Mouse (Mus musculus) forebrain, embryonic 11.5 days (tissue): Measurements from ENCODE around the gene Mov10. TPM values are rescaled to one million over a fixed set of nuclear protein-coding genes. Genes with fewer than 3 reads are reported as not detected.
A peak's percentile ranks its signal among the peaks of the same experiment; 100 is the strongest.

Source experiments
- ATAC-seq: fragments of 200-750 bp; cut with Nextera tagmentation; replicated peaks from 2 replicates; pipeline ENCODE4 v1.8.0; 2017; ENCODE audit warnings: moderate TSS enrichment; ENCODE audit not compliant: low FRiP score
- DNase-seq: peaks from one replicate; pipeline ENCODE4 v3.0.0-alpha.2; 2017; ENCODE audit warnings: low spot score
- H3K27ac ChIP-seq: fragments of 300-500 bp; sonication (generic); 2 replicates; pipeline ENCODE4 v1.5.1; 2014; ENCODE audit warnings: low read depth, low read length
- H3K27me3 ChIP-seq: fragments of 300-500 bp; sonication (generic); 2 replicates; pipeline ENCODE4 v1.6.1; 2014; ENCODE audit warnings: mild to moderate bottlenecking, low read length, mixed read lengths; ENCODE audit not compliant: control insufficient read depth, insufficient read depth
- H3K36me3 ChIP-seq: fragments of 300-500 bp; sonication (generic); 2 replicates; pipeline ENCODE4 v1.6.1; 2014; ENCODE audit warnings: mild to moderate bottlenecking, low read length, moderate library complexity, mixed read lengths; ENCODE audit not compliant: control insufficient read depth, insufficient read depth
- H3K4me1 ChIP-seq: fragments of 300-500 bp; sonication (generic); replicated peaks from 2 replicates; pipeline ENCODE4 v1.6.1; 2014; ENCODE audit warnings: low read length, mixed read lengths; ENCODE audit not compliant: control insufficient read depth, insufficient read depth
- H3K4me2 ChIP-seq: fragments of 300-500 bp; sonication (generic); 2 replicates; pipeline ENCODE4 v1.6.1; 2014; ENCODE audit warnings: low read depth, mild to moderate bottlenecking, low read length, moderate library complexity, mixed read lengths; ENCODE audit not compliant: severe bottlenecking
- H3K4me3 ChIP-seq: fragments of 300-500 bp; sonication (generic); 2 replicates; pipeline ENCODE4 v1.5.1; 2014; ENCODE audit warnings: low read depth, low read length
- H3K9ac ChIP-seq: fragments of 300-500 bp; sonication (generic); 2 replicates; pipeline ENCODE4 v1.6.1; 2014; ENCODE audit warnings: low read length
- H3K9me3 ChIP-seq: fragments of 300-500 bp; sonication (generic); 2 replicates; pipeline ENCODE4 v1.6.1; 2016; ENCODE audit warnings: low read length, mixed read lengths; ENCODE audit not compliant: control insufficient read depth
- WGBS: fragments of 180-500 bp; shearing (Covaris S2); extraction: QIAGEN DNeasy Blood & Tissue Kit; methylation state at CpG from one replicate; pipeline ENCODE4 v1.1.7; 2014; 5-methylcytosine and 5-hydroxymethylcytosine counted together
- polyA plus RNA-seq: library from polyadenylated mRNA; unstranded; fragments of >200 nt; fragmentation: Nextera tagmentation; extraction: Ambion mirVana; gene quantifications from 2 replicates; pipeline ENCODE4 v1.2.1, GENCODE M21; 2014

Mov10 gene
- polyA plus RNA-seq, 1 experiment from 2014 or later: 15.3 TPM

- H3K27ac ChIP-seq: no peak overlapping the region
- H3K4me1 ChIP-seq: peaks cover 23% of the 10 kb centered on the region
- WGBS: 16% methylated on average over 6 of the region's 6 CpGs
- H3K4me3 ChIP-seq: peak overlapping the region; percentile 55
- peak overlapping the region; percentile 88 for H3K4me2 ChIP-seq
- no peaks in the 10 kb centered on the region for H3K27me3 ChIP-seq
- peak overlapping the region; percentile 69 for H3K9ac ChIP-seq
- DNase-seq: no peak
- ATAC-seq: no peak
- H3K9me3 ChIP-seq: no peaks in the 10 kb centered on the region
- H3K36me3 ChIP-seq: no peaks in the 10 kb centered on the region; the same call in 1 of the 2 replicates
Measured at GRCm38 (mm10) chr3:104790401-104790937, 27.9 kb downstream of the Mov10 start.

GRCm38 (mm10) chr3:104789822-104790221 lies 28.5 kb downstream of the Mov10 start:
- peaks cover 22% of the 10 kb centered on the region for H3K4me1 ChIP-seq
- H3K27ac ChIP-seq: no peak overlapping the region
- H3K9me3 ChIP-seq: no peaks in the 10 kb centered on the region
- H3K4me2 ChIP-seq: peak overlapping the region; percentile 88
- ATAC-seq (no peak), DNase-seq (no peak)
- H3K4me3 ChIP-seq: peak overlapping the region; percentile 55
- H3K27me3 ChIP-seq: no peaks in the 10 kb centered on the region
- no peaks in the 10 kb centered on the region for H3K36me3 ChIP-seq
- 35% methylated on average over 13 of the region's 13 CpGs for WGBS
- H3K9ac ChIP-seq: peak overlapping the region; percentile 69

GRCm38 (mm10) chr3:104789312-104789605 lies 29.1 kb downstream of the Mov10 start:
- ATAC-seq (peak; percentile 40), DNase-seq (peak; percentile 69)
- H3K36me3 ChIP-seq: no peaks in the 10 kb centered on the region
- no peak overlapping the region; the same call in 1 of the 2 replicates for H3K27ac ChIP-seq
- 3% methylated on average over 10 of the region's 10 CpGs for WGBS
- H3K4me1 ChIP-seq: peaks cover 22% of the 10 kb centered on the region
- peak overlapping the region; percentile 88 for H3K4me2 ChIP-seq
- H3K4me3 ChIP-seq: peak overlapping the region; percentile 55
- no peaks in the 10 kb centered on the region for H3K9me3 ChIP-seq
- H3K27me3 ChIP-seq: peaks cover 3% of the 10 kb centered on the region; the same call in 1 of the 2 replicates
- peak overlapping the region; percentile 69 for H3K9ac ChIP-seq

- peak overlapping the region; percentile 88 for H3K4me2 ChIP-seq
- H3K4me3 ChIP-seq: peak overlapping the region; percentile 55
- no peaks in the 10 kb centered on the region for H3K36me3 ChIP-seq
- no peaks in the 10 kb centered on the region for H3K9me3 ChIP-seq
- peaks cover 17% of the 10 kb centered on the region for H3K4me1 ChIP-seq
- peaks cover 8% of the 10 kb centered on the region for H3K27me3 ChIP-seq
- ATAC-seq (peak; percentile 89), DNase-seq (peak; percentile 90)
- H3K9ac ChIP-seq: peak overlapping the region; percentile 69
- H3K27ac ChIP-seq: no peak overlapping the region; the same call in 1 of the 2 replicates
- 1% methylated on average over 39 of the region's 52 CpGs for WGBS
Measured at GRCm38 (mm10) chr3:104788561-104789311, 29.6 kb downstream of the Mov10 start.

- H3K9ac ChIP-seq: peak within 1 kb of the TSS; percentile 69
- no peak for DNase-seq
- peaks cover 17% of the 10 kb centered on the region for H3K4me1 ChIP-seq
- no peak within 1 kb of the TSS; the same call in 1 of the 2 replicates for H3K27ac ChIP-seq
- H3K27me3 ChIP-seq: peaks cover 14% of the 10 kb centered on the region
- 34% methylated on average over 3 of the region's 3 CpGs for WGBS
- no peaks in the 10 kb centered on the region for H3K9me3 ChIP-seq
- H3K4me3 ChIP-seq: peak within 1 kb of the TSS; percentile 55
- H3K36me3 ChIP-seq: no peaks in the 10 kb centered on the region
- ATAC-seq: no peak
- H3K4me2 ChIP-seq: peak within 1 kb of the TSS; percentile 88
Measured at GRCm38 (mm10) chr3:104788075-104788474, 30.3 kb downstream of the Mov10 start, which contains the start of gene Rhoc. Gene Rhoc (plus strand): TSS chr3:104788375.

GRCm38 (mm10) chr3:104785284-104785683 lies 33.1 kb downstream of the Mov10 start:
- 90% methylated on average over 6 of the region's 6 CpGs for WGBS
- peaks cover 42% of the 10 kb centered on the region for H3K27me3 ChIP-seq
- DNase-seq: no peak
- H3K27ac ChIP-seq: no peak overlapping the region
- H3K9me3 ChIP-seq: no peaks in the 10 kb centered on the region
- H3K9ac ChIP-seq: no peak overlapping the region
- no peak overlapping the region for H3K4me3 ChIP-seq
- H3K4me2 ChIP-seq: no peak overlapping the region
- ATAC-seq: no peak
- peaks cover 14% of the 10 kb centered on the region for H3K4me1 ChIP-seq
- H3K36me3 ChIP-seq: no peaks in the 10 kb centered on the region

- no peak for ATAC-seq
- no peaks in the 10 kb centered on the region for H3K36me3 ChIP-seq
- H3K4me2 ChIP-seq: no peak overlapping the region
- H3K27ac ChIP-seq: no peak overlapping the region
- H3K9ac ChIP-seq: no peak overlapping the region
- 38% methylated on average over 14 of the region's 14 CpGs for WGBS
- no peak for DNase-seq
- H3K4me3 ChIP-seq: no peak overlapping the region
- no peaks in the 10 kb centered on the region for H3K9me3 ChIP-seq
- H3K27me3 ChIP-seq: peaks cover 48% of the 10 kb centered on the region
- H3K4me1 ChIP-seq: peaks cover 9% of the 10 kb centered on the region
Measured at GRCm38 (mm10) chr3:104783971-104784500, 34.3 kb downstream of the Mov10 start.

GRCm38 (mm10) chr3:104782061-104782681 lies 36.2 kb downstream of the Mov10 start:
- no peak overlapping the region; the same call in 1 of the 2 replicates for H3K4me2 ChIP-seq
- no peaks in the 10 kb centered on the region for H3K9me3 ChIP-seq
- H3K4me1 ChIP-seq: peaks cover 9% of the 10 kb centered on the region
- H3K36me3 ChIP-seq: no peaks in the 10 kb centered on the region
- DNase-seq (no peak), ATAC-seq (no peak)
- no peak overlapping the region for H3K9ac ChIP-seq
- 13% methylated on average over 12 of the region's 12 CpGs for WGBS
- no peak overlapping the region for H3K4me3 ChIP-seq
- no peak overlapping the region for H3K27ac ChIP-seq
- peaks cover 54% of the 10 kb centered on the region for H3K27me3 ChIP-seq
